Mouse (Mus musculus) liver, embryonic 14.5 days (tissue): ENCODE measurements around the gene Kmt2b. TPM values are rescaled to one million over a fixed set of nuclear protein-coding genes. Genes with fewer than 3 reads are reported as not detected.

Source experiments
- ATAC-seq: fragments of 200-750 bp; cut with Nextera tagmentation; 2 replicates; pipeline ENCODE4 v1.8.0; 2017; ENCODE audit warnings: moderate number of reproducible peaks, mild to moderate bottlenecking, moderate library complexity; ENCODE audit not compliant: insufficient read depth
- DNase-seq, 3 experiments: peaks; one replicate each; pipeline ENCODE4 v3.0.0-alpha.2; 2012 to 2013; ENCODE audit warnings: low read depth in 3 of 3, low spot score in 3 of 3
- H3K27ac ChIP-seq: fragments of 300-500 bp; sonication (generic); 2 replicates; pipeline ENCODE4 v1.5.1; 2014; ENCODE audit warnings: moderate library complexity, mild to moderate bottlenecking, control low read depth, inconsistent platforms
- H3K27me3 ChIP-seq: fragments of 300-500 bp; sonication (generic); 2 replicates; pipeline ENCODE4 v1.6.1; 2014; ENCODE audit warnings: mild to moderate bottlenecking, low read length, moderate library complexity; ENCODE audit not compliant: control insufficient read depth, insufficient read depth
- H3K36me3 ChIP-seq: fragments of 300-500 bp; sonication (generic); replicated peaks from 2 replicates; pipeline ENCODE4 v1.6.1; 2014; ENCODE audit warnings: low read depth; ENCODE audit not compliant: control insufficient read depth, insufficient read depth
- H3K4me1 ChIP-seq, 2 experiments: fragments of 200-500 bp in 1 of 2; fragments of 300-500 bp in 1 of 2; sonication (generic) in 1 of 2; replicated peaks; 2 replicates each; pipeline ENCODE4 v1.6.1; 2012 to 2014; ENCODE audit warnings: antibody characterized with exemption in 1 of 2, inconsistent platforms in 1 of 2, low read length in 1 of 2; ENCODE audit not compliant: control insufficient read depth in 2 of 2, insufficient read depth in 2 of 2
- H3K4me2 ChIP-seq: fragments of 300-500 bp; sonication (generic); 2 replicates; pipeline ENCODE4 v1.6.1; 2014; ENCODE audit warnings: low read depth, mild to moderate bottlenecking, control low read depth, moderate library complexity
- H3K4me3 ChIP-seq, 2 experiments: fragments of 200-500 bp in 1 of 2; fragments of 300-500 bp in 1 of 2; sonication (generic) in 1 of 2; 2 replicates each; pipeline ENCODE4 v1.5.1; 2012 to 2014; ENCODE audit warnings: low read depth in 2 of 2, low read length in 2 of 2, mild to moderate bottlenecking in 2 of 2, control low read depth in 1 of 2, inconsistent platforms in 1 of 2, moderate library complexity in 1 of 2; ENCODE audit not compliant: insufficient read depth in 1 of 2
- H3K9ac ChIP-seq: fragments of 300-500 bp; sonication (generic); replicated peaks from 2 replicates; pipeline ENCODE4 v1.6.1; 2014; ENCODE audit warnings: mild to moderate bottlenecking, control low read depth, moderate library complexity
- H3K9me3 ChIP-seq: fragments of 300-500 bp; sonication (generic); 2 replicates; pipeline ENCODE4 v1.6.1; 2016; ENCODE audit warnings: low read length, mixed read lengths; ENCODE audit not compliant: control insufficient read depth
- CTCF ChIP-seq: IDR thresholded peaks from 2 replicates; pipeline ENCODE4 v1.5.1; 2016; ENCODE audit warnings: antibody characterized with exemption, low read depth, control low read depth
- EP300 ChIP-seq: IDR thresholded peaks from 2 replicates; pipeline ENCODE4 v1.6.1; 2016; ENCODE audit warnings: antibody characterized with exemption, low read depth
- WGBS: fragments of 180-500 bp; shearing (Covaris S2); extraction: QIAGEN DNeasy Blood & Tissue Kit; methylation state at CpG from one replicate; pipeline ENCODE4 v1.1.7; 2014; ENCODE audit not compliant: insufficient replicate concordance; 5-methylcytosine and 5-hydroxymethylcytosine counted together
- polyA plus RNA-seq, 2 experiments: library from polyadenylated mRNA; depleted of rRNA in 1 of 2; stranded (reverse) in 1 of 2; unstranded in 1 of 2; fragments of >200 nt; fragmentation: Nextera tagmentation in 1 of 2; extraction: Ambion mirVana in 1 of 2; gene quantifications; 2 replicates each; pipeline versions ENCODE4 v1.2.1 to v1.2.3; 2012 to 2014

Gene Kmt2b
- polyA plus RNA-seq, 2 experiments, result 3.4 to 10.4 TPM

- no peaks in the 10 kb centered on the region for H3K27me3 ChIP-seq
- H3K4me1 ChIP-seq, result peaks cover 10 to 25% of the 10 kb centered on the region in 2 experiments
- no peak overlapping the region for H3K27ac ChIP-seq
- H3K4me3 ChIP-seq, result no peak overlapping the region
- no peaks in the 10 kb centered on the region for H3K9me3 ChIP-seq
- no peak overlapping the region for H3K4me2 ChIP-seq
- TF ChIP-seq CTCF (no peak), EP300 (no peak)
- 76% methylated on average over 9 of the region's 9 CpGs for WGBS
- H3K36me3 ChIP-seq, result peaks cover 6% of the 10 kb centered on the region
- ATAC-seq, result no peak
- no peak overlapping the region for H3K9ac ChIP-seq
- no peak for DNase-seq
These were observed 2.5 kb upstream of the Kmt2b start for GRCm38 (mm10) chr7:30590927-30591604.

- Histone ChIP-seq H3K4me3 (peak overlapping the region; percentile 80 to 94), H3K27ac (peak overlapping the region; percentile 33), H3K9me3 (no peaks in the 10 kb centered on the region), H3K27me3 (no peaks in the 10 kb centered on the region), H3K36me3 (peaks cover 14% of the 10 kb centered on the region), H3K4me2 (peak overlapping the region; percentile 90), H3K9ac (peak overlapping the region; percentile 98), H3K4me1 (peaks cover 10 to 22% of the 10 kb centered on the region in 2 experiments)
- DNase-seq (peak; percentile 60 to 71 (median 62)), ATAC-seq (peak; percentile 31)
- no peak for TF ChIP-seq EP300
- TF ChIP-seq CTCF, result peak; percentile 93
- 28% methylated on average over 40 of the region's 40 CpGs for WGBS
These were observed 1.1 kb upstream of the Kmt2b start for GRCm38 (mm10) chr7:30589435-30590301.

GRCm38 (mm10) chr7:30587842-30588667, 471 bp downstream of the Kmt2b start:
- H3K36me3 ChIP-seq, result peaks cover 23% of the 10 kb centered on the region
- H3K27ac ChIP-seq, result peak overlapping the region; percentile 67
- DNase-seq (peak in 1 of 3 experiments; percentile 16), ATAC-seq (peak; percentile 32)
- TF ChIP-seq CTCF (no peak), EP300 (no peak)
- no peaks in the 10 kb centered on the region for H3K9me3 ChIP-seq
- H3K27me3 ChIP-seq, result no peaks in the 10 kb centered on the region
- WGBS, result under 1% methylated on average over 60 of the region's 67 CpGs
- peaks cover 4 to 10% of the 10 kb centered on the region in 2 experiments for H3K4me1 ChIP-seq
- H3K4me2 ChIP-seq, result peak overlapping the region; percentile 90
- peak overlapping the region; percentile 82 to 94 for H3K4me3 ChIP-seq
- peak overlapping the region; percentile 98 for H3K9ac ChIP-seq

GRCm38 (mm10) chr7:30586455-30587020, 2.0 kb downstream of the Kmt2b start:
- DNase-seq, result no peak
- H3K27me3 ChIP-seq, result no peaks in the 10 kb centered on the region
- H3K27ac ChIP-seq, result no peak overlapping the region
- no peak overlapping the region; the same call in 1 of the 2 replicates for H3K4me2 ChIP-seq
- peak overlapping the region; percentile 98; the same call in 1 of the 2 replicates for H3K9ac ChIP-seq
- ATAC-seq, result no peak
- H3K4me1 ChIP-seq, result peaks cover 4 to 9% of the 10 kb centered on the region in 2 experiments
- H3K36me3 ChIP-seq, result peaks cover 36% of the 10 kb centered on the region
- no peaks in the 10 kb centered on the region for H3K9me3 ChIP-seq
- TF ChIP-seq EP300 (no peak), CTCF (no peak)
- no peak overlapping the region for H3K4me3 ChIP-seq
- WGBS, result 85% methylated on average over 28 of the region's 28 CpGs
